Mouse (Mus musculus): ENCODE measurements at regions not wholly inside any gene's neighbourhood (a gene's known extent, or its start where the extent isn't known, plus 50 kb on each side); places are given as distances from the start of the nearest gene placed in this dataset.

GRCm38 (mm10) chr9:32901287-32901686 lies 265.3 kb downstream of the Ets1 start:
- DNase-seq: no peak
- intact Hi-C loops (cut with DNase I): no loop called here

GRCm38 (mm10) chr9:32906233-32906872 lies 270.3 kb downstream of the Ets1 start:
- intact Hi-C loops (cut with DNase I): no loop called here
- no peak for DNase-seq

- intact Hi-C loops (cut with DNase I): no loop called here
- no peak for DNase-seq
Observed at GRCm38 (mm10) chr9:32910641-32911040, 274.6 kb downstream of the Ets1 start.

GRCm38 (mm10) chr9:32915633-32916032 lies 279.6 kb downstream of the Ets1 start:
- intact Hi-C loops (cut with DNase I): no loop called here
- DNase-seq: no peak

GRCm38 (mm10) chr9:32916731-32917130 lies 280.7 kb downstream of the Ets1 start:
- no peak for DNase-seq
- intact Hi-C loops (cut with DNase I): no loop called here

- no peak for DNase-seq
- intact Hi-C loops (cut with DNase I): no loop called here
Observed at GRCm38 (mm10) chr9:32923925-32924324, 287.9 kb downstream of the Ets1 start.

- intact Hi-C loops (cut with DNase I): no loop called here
Observed at GRCm38 (mm10) chr9:32924333-32924886, 288.4 kb downstream of the Ets1 start.

GRCm38 (mm10) chr9:32925036-32925435 lies 289.0 kb downstream of the Ets1 start:
- intact Hi-C loops (cut with DNase I): no loop called here
- DNase-seq: no peak

More at GRCm38 (mm10) chr9:32924333-32924886, 288.4 kb downstream of the Ets1 start:
- no peak for DNase-seq

GRCm38 (mm10) chr9:32925720-32926595 lies 289.9 kb downstream of the Ets1 start:
- intact Hi-C loops (cut with DNase I): no loop called here
- DNase-seq: no peak

- DNase-seq: no peak
- intact Hi-C loops (cut with DNase I): no loop called here
Observed at GRCm38 (mm10) chr9:32927656-32928055, 291.6 kb downstream of the Ets1 start.

- DNase-seq: no peak
- intact Hi-C loops (cut with DNase I): no loop called here
Observed at GRCm38 (mm10) chr9:32928289-32929000, 292.4 kb downstream of the Ets1 start.

GRCm38 (mm10) chr9:32929331-32929730 lies 293.3 kb downstream of the Ets1 start:
- intact Hi-C loops (cut with DNase I): no loop called here
- no peak for DNase-seq

- no peak for DNase-seq
- intact Hi-C loops (cut with DNase I): no loop called here
Observed at GRCm38 (mm10) chr9:32929826-32930225, 293.8 kb downstream of the Ets1 start.

GRCm38 (mm10) chr9:32931266-32932005 lies 295.4 kb downstream of the Ets1 start:
- DNase-seq: no peak
- intact Hi-C loops (cut with DNase I): no loop called here

- intact Hi-C loops (cut with DNase I): no loop called here
- DNase-seq: no peak
Observed at GRCm38 (mm10) chr9:32933237-32934071, 297.4 kb downstream of the Ets1 start.

- no peak for DNase-seq
- intact Hi-C loops (cut with DNase I): no loop called here
Observed at GRCm38 (mm10) chr9:32934436-32934835, 298.4 kb downstream of the Ets1 start.

- DNase-seq: no peak
- intact Hi-C loops (cut with DNase I): no loop called here
Observed at GRCm38 (mm10) chr9:32936462-32936861, 300.4 kb downstream of the Ets1 start.

GRCm38 (mm10) chr9:32937391-32937790 lies 301.4 kb downstream of the Ets1 start:
- intact Hi-C loops (cut with DNase I): no loop called here
- no peak for DNase-seq

GRCm38 (mm10) chr9:32938857-32939256 lies 302.8 kb downstream of the Ets1 start:
- DNase-seq: no peak
- intact Hi-C loops (cut with DNase I): no loop called here

- DNase-seq: no peak
- intact Hi-C loops (cut with DNase I): loop anchor here (2.0 to 10.0 kb wide), 3 partner anchors 305 to 535 kb away; no protein-coding TSS in a partner anchor
Observed at GRCm38 (mm10) chr9:32939626-32940025, 303.6 kb downstream of the Ets1 start.

Measured in left cerebral cortex, postnatal 4 days (tissue).